Mouse (Mus musculus) kidney, embryonic 16.5 days (tissue): ENCODE results near the gene Sh3glb1. TPM values are rescaled to one million over a fixed set of nuclear protein-coding genes. Genes with fewer than 3 reads are reported as not detected.
A peak's percentile ranks its signal among the peaks of the same experiment; 100 is the strongest.
"Not testable (repeated sequence)": the region's sequence is repeated elsewhere in the genome, so short reads cannot be mapped to it uniquely, and the experiment has no call there.

Experiments used
- ATAC-seq: fragments of 200-750 bp; cut with Nextera tagmentation; 2 replicates; pipeline ENCODE4 v1.8.0; 2017; ENCODE audit warnings: moderate TSS enrichment; ENCODE audit not compliant: low FRiP score, low TSS enrichment
- H3K27ac ChIP-seq: fragments of 300-500 bp; sonication (generic); 2 replicates; pipeline ENCODE4 v1.5.1; 2014; ENCODE audit warnings: low read length
- H3K27me3 ChIP-seq: fragments of 300-500 bp; sonication (generic); 2 replicates; pipeline ENCODE4 v1.6.1; 2014; ENCODE audit warnings: low read length, control low read depth, mixed read lengths; ENCODE audit not compliant: insufficient read depth
- H3K36me3 ChIP-seq: fragments of 300-500 bp; sonication (generic); 2 replicates; pipeline ENCODE4 v1.6.1; 2014; ENCODE audit warnings: low read length, control low read depth, mixed read lengths; ENCODE audit not compliant: insufficient read depth
- H3K4me1 ChIP-seq: fragments of 300-500 bp; sonication (generic); 2 replicates; pipeline ENCODE4 v1.6.1; 2014; ENCODE audit warnings: low read length, control low read depth, mixed read lengths; ENCODE audit not compliant: insufficient read depth
- H3K4me2 ChIP-seq: fragments of 300-500 bp; sonication (generic); replicated peaks from 2 replicates; pipeline ENCODE4 v1.6.1; 2014; ENCODE audit warnings: low read depth, low read length
- H3K4me3 ChIP-seq: fragments of 300-500 bp; sonication (generic); 2 replicates; pipeline ENCODE4 v1.5.1; 2014; ENCODE audit warnings: mild to moderate bottlenecking, low read length
- H3K9ac ChIP-seq: fragments of 300-500 bp; sonication (generic); replicated peaks from 2 replicates; pipeline ENCODE4 v1.6.1; 2014; ENCODE audit warnings: low read length
- H3K9me3 ChIP-seq: fragments of 300-500 bp; sonication (generic); 2 replicates; pipeline ENCODE4 v1.6.1; 2016; ENCODE audit warnings: low read length, control low read depth
- WGBS: fragments of 180-500 bp; shearing (Covaris S2); extraction: QIAGEN DNeasy Blood & Tissue Kit; methylation state at CpG from one replicate; pipeline ENCODE4 v1.1.7; 2014; 5-methylcytosine and 5-hydroxymethylcytosine counted together
- polyA plus RNA-seq: library from polyadenylated mRNA; unstranded; fragments of >200 nt; fragmentation: Nextera tagmentation; extraction: Ambion mirVana; gene quantifications from 2 replicates; pipeline ENCODE4 v1.2.1, GENCODE M21; 2015

Gene Sh3glb1
- polyA plus RNA-seq = 87.8 and 94.9 TPM in 2 replicates

- Histone ChIP-seq H3K27ac (peak within 1 kb of the TSS; percentile 99), H3K27me3 (no peaks in the 10 kb centered on the region), H3K4me1 (peaks cover 30% of the 10 kb centered on the region), H3K4me3 (peak within 1 kb of the TSS; percentile 74), H3K36me3 (no peaks in the 10 kb centered on the region), H3K4me2 (peak within 1 kb of the TSS; percentile 74), H3K9ac (peak within 1 kb of the TSS; percentile 90), H3K9me3 (no peaks in the 10 kb centered on the region)
- WGBS = under 1% methylated on average over 45 of the region's 98 CpGs
- peak; percentile 91 for ATAC-seq
These were observed at the start of gene Sh3glb1 for GRCm38 (mm10) chr3:144719901-144720747. Gene Sh3glb1 (minus strand): TSS chr3:144720335.

GRCm38 (mm10) chr3:144765161-144765560 lies 45.0 kb upstream of the Sh3glb1 start:
- no peaks in the 10 kb centered on the region for H3K36me3 ChIP-seq
- H3K4me1 ChIP-seq = peaks cover 9% of the 10 kb centered on the region; the same call in 1 of the 2 replicates
- H3K27me3 ChIP-seq = no peaks in the 10 kb centered on the region
- H3K4me3 ChIP-seq = no peak overlapping the region
- no peak overlapping the region for H3K9ac ChIP-seq
- H3K4me2 ChIP-seq = no peak overlapping the region
- WGBS = 87% methylated on average over 4 of the region's 4 CpGs
- no peak for ATAC-seq
- no peaks in the 10 kb centered on the region for H3K9me3 ChIP-seq
- H3K27ac ChIP-seq = no peak overlapping the region

GRCm38 (mm10) chr3:144761454-144761853 lies 41.3 kb upstream of the Sh3glb1 start:
- Histone ChIP-seq H3K4me2 (peak overlapping the region; percentile 36), H3K27ac (peak overlapping the region; percentile 68; the same call in 1 of the 2 replicates), H3K9me3 (no peaks in the 10 kb centered on the region), H3K4me1 (peaks cover 9% of the 10 kb centered on the region; the same call in 1 of the 2 replicates), H3K4me3 (peak overlapping the region; percentile 2; the same call in 1 of the 2 replicates), H3K9ac (no peak overlapping the region), H3K27me3 (no peaks in the 10 kb centered on the region), H3K36me3 (no peaks in the 10 kb centered on the region)
- peak; percentile 49; the same call in 1 of the 2 replicates for ATAC-seq
- 16% methylated on average over 6 of the region's 6 CpGs for WGBS

- H3K27me3 ChIP-seq = no peaks in the 10 kb centered on the region
- H3K9me3 ChIP-seq = no peaks in the 10 kb centered on the region
- no peak within 1 kb of the TSS for H3K9ac ChIP-seq
- H3K4me2 ChIP-seq = peak within 1 kb of the TSS; percentile 36
- ATAC-seq = peak; percentile 85
- H3K4me1 ChIP-seq = peaks cover 9% of the 10 kb centered on the region; the same call in 1 of the 2 replicates
- H3K27ac ChIP-seq = peak within 1 kb of the TSS; percentile 68
- 39% methylated on average over 9 of the region's 11 CpGs for WGBS
- peak within 1 kb of the TSS; percentile 19 for H3K4me3 ChIP-seq
- H3K36me3 ChIP-seq = no peaks in the 10 kb centered on the region
These were observed 40.6 kb upstream of the Sh3glb1 start, which contains the start of gene Clca3a1 for GRCm38 (mm10) chr3:144760592-144761309. Gene Clca3a1 (minus strand): TSS chr3:144760977.

- 78% methylated on average over 3 of the region's 3 CpGs for WGBS
- peak overlapping the region; percentile 29; the same call in 1 of the 2 replicates for H3K4me2 ChIP-seq
These were observed 39.6 kb upstream of the Sh3glb1 start for GRCm38 (mm10) chr3:144759719-144760118.

GRCm38 (mm10) chr3:144756103-144756502 lies 36.0 kb upstream of the Sh3glb1 start:
- H3K36me3 ChIP-seq, H3K27ac ChIP-seq, H3K9me3 ChIP-seq, H3K27me3 ChIP-seq, H3K4me3 ChIP-seq, H3K4me1 ChIP-seq, H3K9ac ChIP-seq, ATAC-seq, H3K4me2 ChIP-seq: not testable (repeated sequence)
- WGBS = 78% methylated on average over 8 of the region's 8 CpGs

More at GRCm38 (mm10) chr3:144759719-144760118, 39.6 kb upstream of the Sh3glb1 start:
- Histone ChIP-seq H3K4me3 (0 out of 2 replicates have a peak overlapping the region, but pooled peaks have one; percentile 16), H3K4me1 (peaks cover 9% of the 10 kb centered on the region; the same call in 1 of the 2 replicates), H3K9me3 (no peaks in the 10 kb centered on the region), H3K36me3 (no peaks in the 10 kb centered on the region), H3K27me3 (no peaks in the 10 kb centered on the region), H3K27ac (no peak overlapping the region), H3K9ac (no peak overlapping the region)
- ATAC-seq = no peak

- Histone ChIP-seq H3K27me3 (no peaks in the 10 kb centered on the region), H3K36me3 (no peaks in the 10 kb centered on the region), H3K9me3 (no peaks in the 10 kb centered on the region), H3K4me3 (no peak overlapping the region), H3K4me1 (no peaks in the 10 kb centered on the region), H3K4me2 (no peak overlapping the region), H3K9ac (no peak overlapping the region), H3K27ac (no peak overlapping the region)
- 0 out of 2 replicates have a peak, but pooled peaks have one; percentile 27 for ATAC-seq
- WGBS = 11% methylated on average over 2 of the region's 2 CpGs
These were observed 33.0 kb upstream of the Sh3glb1 start for GRCm38 (mm10) chr3:144753120-144753519.

- not testable (repeated sequence) for H3K27me3 ChIP-seq, H3K9me3 ChIP-seq, H3K4me3 ChIP-seq, H3K4me1 ChIP-seq, ATAC-seq, H3K9ac ChIP-seq, H3K4me2 ChIP-seq, H3K27ac ChIP-seq, H3K36me3 ChIP-seq
- 54% methylated on average over 18 of the region's 21 CpGs for WGBS
These were observed 29.2 kb upstream of the Sh3glb1 start for GRCm38 (mm10) chr3:144749062-144749963.

- H3K27me3 ChIP-seq, H3K4me3 ChIP-seq, H3K27ac ChIP-seq, H3K9ac ChIP-seq, H3K4me2 ChIP-seq, H3K4me1 ChIP-seq, ATAC-seq, H3K36me3 ChIP-seq, H3K9me3 ChIP-seq: not testable (repeated sequence)
- WGBS = 58% methylated on average over 3 of the region's 3 CpGs
These were observed 27.6 kb upstream of the Sh3glb1 start for GRCm38 (mm10) chr3:144747706-144748105.
